8 mouse cellular contexts compared by ENCODE assay signal in the genomic region with DNA sequence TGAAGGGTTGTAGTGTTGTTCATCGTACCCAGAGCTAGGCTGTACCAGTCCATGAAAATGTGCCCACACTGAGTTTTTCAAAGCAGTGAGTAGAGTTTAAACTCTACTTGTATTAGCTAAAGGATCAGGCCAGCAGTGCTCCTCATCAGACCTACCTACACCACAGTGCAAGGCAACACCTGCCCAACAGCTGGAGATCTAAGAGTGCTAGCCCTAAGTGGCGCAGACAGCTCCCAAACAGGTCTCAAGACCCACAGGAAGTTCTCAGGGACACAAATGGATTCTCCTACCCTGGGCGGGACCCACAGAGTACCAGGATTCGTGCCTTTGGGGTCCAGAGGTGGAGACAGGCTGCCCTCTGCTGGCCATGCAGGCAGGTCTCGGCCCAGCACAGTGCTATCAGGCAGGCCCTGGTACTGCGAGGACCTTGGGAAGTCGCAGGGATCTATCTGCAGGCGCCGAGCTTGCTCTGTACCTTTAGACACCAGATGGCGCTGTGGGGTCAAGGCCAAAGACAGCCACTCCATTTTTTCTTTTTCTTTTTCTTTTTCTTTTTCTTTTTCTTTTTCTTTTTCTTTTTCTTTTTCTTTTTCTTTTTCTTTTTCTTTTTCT. TPM values are rescaled to one million over a fixed set of nuclear protein-coding genes. Genes with fewer than 3 reads are reported as not detected.
DNase-seq lines count a peak whose midpoint lies in the region; ATAC-seq and TF ChIP-seq lines count a peak whose summit lies in the region.

No protein-coding gene starts in this region.

- 11% methylated on average over 10 of the region's 10 CpGs for WGBS in embryonic facial prominence, embryonic 12.5 days
- WGBS in heart, adult 2 months, result 11% methylated on average over 10 of the region's 10 CpGs
- 12% methylated on average over 10 of the region's 10 CpGs for WGBS in kidney, adult 2 months
- WGBS in limb, embryonic 11.5 days, result 10% methylated on average over 10 of the region's 10 CpGs
- 12% methylated on average over 10 of the region's 10 CpGs for WGBS in midbrain, embryonic 15.5 days

- H3K4me2 ChIP-seq in embryonic facial prominence, embryonic 12.5 days (replicated peaks), result no peak overlapping the region
- H3K4me2 ChIP-seq in limb, embryonic 11.5 days (ENCODE audit: low read depth, severe bottlenecking), result no peak overlapping the region
- no peak overlapping the region for H3K4me2 ChIP-seq in midbrain, embryonic 15.5 days

- ATAC-seq in embryonic facial prominence, embryonic 12.5 days (ENCODE audit: insufficient number of reproducible peaks, insufficient read depth, low FRiP score, low TSS enrichment), result peak; percentile 97
- ATAC-seq in limb, embryonic 11.5 days (ENCODE audit: insufficient number of reproducible peaks, low FRiP score, low TSS enrichment, low read depth), result peak; percentile 97
- peak; percentile 98 for ATAC-seq in midbrain, embryonic 15.5 days (replicated peaks)

- H3K4me3 ChIP-seq in embryonic facial prominence, embryonic 12.5 days, result no peak overlapping the region
- H3K4me3 ChIP-seq in heart, adult 2 months, result no peak overlapping the region
- no peak overlapping the region for H3K4me3 ChIP-seq in kidney, adult 2 months (ENCODE audit: insufficient read depth, low read depth, low read length)
- H3K4me3 ChIP-seq in limb, embryonic 11.5 days (ENCODE audit: low read depth, low read length), result no peak overlapping the region
- no peak overlapping the region for H3K4me3 ChIP-seq in midbrain, embryonic 15.5 days

- DNase-seq in 3T3-L1 (ENCODE audit: low read depth, low spot score), result peak; percentile 98
- peak; percentile 93 to 94 for DNase-seq in adrenal gland, postnatal 36 days
- DNase-seq in heart, adult 2 months, result peak; percentile 88 to 91
- DNase-seq in kidney, adult 2 months, result peak; percentile 96
- peak; percentile 97 for DNase-seq in limb, embryonic 11.5 days (ENCODE audit: low spot score)
- peak; percentile 73 to 84 for DNase-seq in spleen, adult 18-20 months

- no peaks in the 10 kb centered on the region for H3K9me3 ChIP-seq in embryonic facial prominence, embryonic 12.5 days
- H3K9me3 ChIP-seq in limb, embryonic 11.5 days (ENCODE audit: control insufficient read depth, low read length), result no peaks in the 10 kb centered on the region
- no peaks in the 10 kb centered on the region for H3K9me3 ChIP-seq in midbrain, embryonic 15.5 days

- H3K4me1 ChIP-seq in embryonic facial prominence, embryonic 12.5 days, result 0 out of 2 replicates have a peak, but pooled peaks cover 4% of the 10 kb centered on the region
- H3K4me1 ChIP-seq in heart, adult 2 months (ENCODE audit: control insufficient read depth, insufficient read depth, low read length), result peaks cover 4% of the 10 kb centered on the region
- H3K4me1 ChIP-seq in kidney, adult 2 months (ENCODE audit: control insufficient read depth, insufficient read depth, low read length), result no peaks in the 10 kb centered on the region
- H3K4me1 ChIP-seq in limb, embryonic 11.5 days (ENCODE audit: control insufficient read depth, insufficient read depth, low read length), result no peaks in the 10 kb centered on the region
- no peaks in the 10 kb centered on the region for H3K4me1 ChIP-seq in midbrain, embryonic 15.5 days

- H3K36me3 ChIP-seq in embryonic facial prominence, embryonic 12.5 days, result peaks cover 19% of the 10 kb centered on the region
- H3K36me3 ChIP-seq in heart, adult 2 months (ENCODE audit: control insufficient read depth, insufficient read depth, low read length), result no peaks in the 10 kb centered on the region
- H3K36me3 ChIP-seq in kidney, adult 2 months (ENCODE audit: control insufficient read depth, insufficient read depth, low read length), result no peaks in the 10 kb centered on the region
- peaks cover 4% of the 10 kb centered on the region; the same call in 1 of the 2 replicates for H3K36me3 ChIP-seq in limb, embryonic 11.5 days (ENCODE audit: control insufficient read depth, insufficient read depth, low read length)
- no peaks in the 10 kb centered on the region for H3K36me3 ChIP-seq in midbrain, embryonic 15.5 days (replicated peaks)

- H3K27ac ChIP-seq in embryonic facial prominence, embryonic 12.5 days, result peak overlapping the region; percentile 33; the same call in 1 of the 2 replicates
- peak overlapping the region; percentile 63 for H3K27ac ChIP-seq in heart, adult 2 months
- H3K27ac ChIP-seq in kidney, adult 2 months (ENCODE audit: insufficient read depth, low read depth, low read length), result peak overlapping the region; percentile 8; the same call in 1 of the 2 replicates
- no peak overlapping the region for H3K27ac ChIP-seq in limb, embryonic 11.5 days (replicated peaks; ENCODE audit: low read depth, low read length)
- no peak overlapping the region for H3K27ac ChIP-seq in midbrain, embryonic 15.5 days

- TF ChIP-seq EP300 in heart, adult 2 months (IDR thresholded peaks at IDR 0.05; ENCODE audit: insufficient read depth, low read depth, low read length), result peak; percentile 97

- intact Hi-C loops in heart, adult 2 months (cut with DNase I), result loop anchor here (1.0 kb wide), 2 partner anchors 28 to 34 kb away; no protein-coding TSS in a partner anchor

- H3K9ac ChIP-seq in embryonic facial prominence, embryonic 12.5 days, result no peak overlapping the region
- H3K9ac ChIP-seq in heart, adult 2 months (ENCODE audit: low read depth, low read length), result no peak overlapping the region
- H3K9ac ChIP-seq in limb, embryonic 11.5 days (ENCODE audit: low read length), result no peak overlapping the region
- H3K9ac ChIP-seq in midbrain, embryonic 15.5 days, result no peak overlapping the region

- no peaks in the 10 kb centered on the region for H3K27me3 ChIP-seq in embryonic facial prominence, embryonic 12.5 days
- no peaks in the 10 kb centered on the region for H3K27me3 ChIP-seq in heart, adult 2 months (ENCODE audit: control insufficient read depth, insufficient read depth, low read length)
- H3K27me3 ChIP-seq in kidney, adult 2 months (replicated peaks; ENCODE audit: control insufficient read depth, insufficient read depth, low read length), result no peaks in the 10 kb centered on the region
- H3K27me3 ChIP-seq in limb, embryonic 11.5 days (ENCODE audit: control insufficient read depth, insufficient read depth, low read length), result no peaks in the 10 kb centered on the region
- no peaks in the 10 kb centered on the region for H3K27me3 ChIP-seq in midbrain, embryonic 15.5 days (replicated peaks)

- no peaks in the 10 kb centered on the region for H3K79me2 ChIP-seq in heart, adult 2 months (replicated peaks; ENCODE audit: control insufficient read depth, insufficient read depth, low read length)

- TF ChIP-seq POLR2A in heart, adult 2 months (IDR thresholded peaks at IDR 0.05; ENCODE audit: insufficient read depth, low read depth, low read length), result no peak
- TF ChIP-seq POLR2A in kidney, adult 2 months (IDR thresholded peaks at IDR 0.05; ENCODE audit: low read depth, low read length), result no peak

- TF ChIP-seq CTCF in heart, adult 2 months (IDR thresholded peaks at IDR 0.05), result peak; percentile 88
- TF ChIP-seq CTCF in kidney, adult 2 months (conservative IDR thresholded peaks at IDR 0.05; ENCODE audit: insufficient read depth, insufficient read length, low read depth, low read length), result peak; percentile 92

RNA-seq across cellular contexts. Expression of a gene that starts 13.1 kb away (rescaled TPM):
- total RNA-seq in adrenal gland, postnatal 36 days (2021), result 10 to 100 TPM; 45.8 to 51.9 TPM
- 52.8 and 55.0 TPM in 2 replicates for polyA plus RNA-seq in embryonic facial prominence, embryonic 12.5 days (2016; fragmentation: Nextera tagmentation; extraction: Ambion mirVana)
- 10 to 100 TPM in 1 of 2 experiments, 1 to 10 TPM in 1; 8.4 to 11.5 TPM for total RNA-seq in heart, adult 2 months (2021)
- polyA plus RNA-seq in heart, adult 2 months (2012; rRNA removed), result 23.3 and 36.8 TPM in 2 replicates
- 37.2 and 40.0 TPM in 2 replicates for polyA plus RNA-seq in kidney, adult 2 months (2012; rRNA removed)
- polyA plus RNA-seq in limb, embryonic 11.5 days (2014; fragmentation: Nextera tagmentation; extraction: Ambion mirVana), result 32.8 and 33.3 TPM in 2 replicates
- polyA plus RNA-seq in midbrain, embryonic 15.5 days (2015; fragmentation: Nextera tagmentation; extraction: Ambion mirVana), result 27.6 and 31.4 TPM in 2 replicates

RNA-seq across cellular contexts. Expression of a gene that starts 26.4 kb away (rescaled TPM):
- under 1 TPM in 1 of 2 experiments, not detected in 1; 0.33 TPM for total RNA-seq in adrenal gland, postnatal 36 days (2021)
- polyA plus RNA-seq in embryonic facial prominence, embryonic 12.5 days (2016; fragmentation: Nextera tagmentation; extraction: Ambion mirVana), result 48.6 and 66.8 TPM in 2 replicates
- total RNA-seq in heart, adult 2 months (2021), result 1 to 10 TPM in 1 of 2 experiments, under 1 TPM in 1; 0.84 to 1.1 TPM
- 1.3 and 2.5 TPM in 2 replicates for polyA plus RNA-seq in heart, adult 2 months (2012; rRNA removed)
- 5.8 TPM in 1 of 2 replicates, not detected in the other for polyA plus RNA-seq in kidney, adult 2 months (2012; rRNA removed)
- polyA plus RNA-seq in limb, embryonic 11.5 days (2014; fragmentation: Nextera tagmentation; extraction: Ambion mirVana), result 13.7 and 19.4 TPM in 2 replicates
- polyA plus RNA-seq in midbrain, embryonic 15.5 days (2015; fragmentation: Nextera tagmentation; extraction: Ambion mirVana), result 0.56 and 1.9 TPM in 2 replicates

RNA-seq across cellular contexts. Expression of a gene that starts 33.0 kb away (rescaled TPM):
- total RNA-seq in adrenal gland, postnatal 36 days (2021), result 10 to 100 TPM; 73.3 to 99.3 TPM
- polyA plus RNA-seq in embryonic facial prominence, embryonic 12.5 days (2016; fragmentation: Nextera tagmentation; extraction: Ambion mirVana), result 75.1 and 78.9 TPM in 2 replicates
- 10 to 100 TPM; 50.1 to 50.5 TPM for total RNA-seq in heart, adult 2 months (2021)
- polyA plus RNA-seq in heart, adult 2 months (2012; rRNA removed), result 99.2 and 128 TPM in 2 replicates
- polyA plus RNA-seq in kidney, adult 2 months (2012; rRNA removed), result 122 and 124 TPM in 2 replicates
- polyA plus RNA-seq in limb, embryonic 11.5 days (2014; fragmentation: Nextera tagmentation; extraction: Ambion mirVana), result 50.5 and 51.2 TPM in 2 replicates
- polyA plus RNA-seq in midbrain, embryonic 15.5 days (2015; fragmentation: Nextera tagmentation; extraction: Ambion mirVana), result 13.9 and 14.7 TPM in 2 replicates

Comparison
In these comparisons a context has a peak if more than half of its experiments do, and no peak if none do; other contexts are left out.
1. H3K27ac ChIP-seq: peak in embryonic facial prominence, embryonic 12.5 days (single experiment), heart, adult 2 months (single experiment) and kidney, adult 2 months (single experiment); none in limb, embryonic 11.5 days (single experiment) and midbrain, embryonic 15.5 days (single experiment).
2. Peak in every context shown above with its lines, with median percentiles within 50 percentile points of each other: DNase-seq and ATAC-seq.